Comparison of ENCODE assay signal across 11 mouse cellular contexts in the genomic region with DNA sequence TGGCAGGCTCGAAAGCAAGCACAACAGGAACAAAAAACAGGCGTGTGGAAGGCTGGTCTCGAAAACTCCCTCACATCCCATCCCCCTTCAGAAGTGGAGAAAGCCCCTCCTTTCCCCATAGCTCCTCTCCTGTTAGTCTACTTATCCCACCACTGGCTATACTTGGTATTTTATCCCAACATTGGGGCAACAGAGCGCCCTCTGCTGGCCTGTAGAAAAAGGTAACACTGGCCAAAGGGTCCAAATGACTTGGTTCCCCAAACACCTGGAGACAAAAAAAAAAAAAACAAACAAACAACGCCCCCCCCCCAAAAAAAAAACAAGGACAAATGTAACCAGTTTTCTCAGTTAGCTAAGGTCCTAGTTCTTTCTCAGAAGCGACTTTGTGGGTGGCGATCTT. TPM values are rescaled to one million over a fixed set of nuclear protein-coding genes. Genes with fewer than 3 reads are reported as not detected.
DNase-seq lines count a peak whose midpoint lies in the region; ATAC-seq and TF ChIP-seq lines count a peak whose summit lies in the region.
"Had no signal": no experiment of that assay in that cellular context is flagged by ENCODE, and none has a peak within 500 bp of the region (broad histone marks: within the 10 kb centered on the region; RNA-seq: fewer than 3 reads in every experiment).

No protein-coding gene starts in this region.

- H3K9ac ChIP-seq in hindbrain, embryonic 11.5 days (ENCODE audit: low read depth, low read length) = no peak overlapping the region
- H3K9ac ChIP-seq: neural tube, embryonic 13.5 days had no signal

- peak; percentile 42 for TF ChIP-seq CTCF in left cerebral cortex, adult 2 months (IDR thresholded peaks at IDR 0.05)
- TF ChIP-seq CTCF in bone marrow macrophage, adult 2 months (IDR thresholded peaks at IDR 0.05; ENCODE audit: low read depth, low read length) = peak; percentile 68

- intact Hi-C loops in left cerebral cortex, adult 2 months (cut with DNase I) = loop anchor here (10.0 kb wide), 2 partner anchors 455 to 755 kb away; a partner anchor contains a TSS

- no peak overlapping the region for H3K27ac ChIP-seq in left cerebral cortex, adult 2 months
- no peak overlapping the region for H3K27ac ChIP-seq in bone marrow macrophage, adult 2 months (ENCODE audit: insufficient read depth, low read depth, low read length)
- no peak overlapping the region for H3K27ac ChIP-seq in hindbrain, embryonic 11.5 days (ENCODE audit: low read depth, low read length)
- H3K27ac ChIP-seq: macrophage; neural tube, embryonic 13.5 days had no signal

- 47% methylated on average over 7 of the region's 7 CpGs for WGBS in hindbrain, embryonic 11.5 days

- no peaks in the 10 kb centered on the region for H3K36me3 ChIP-seq in hindbrain, embryonic 11.5 days (ENCODE audit: control insufficient read depth, insufficient read depth, low read length)
- H3K36me3 ChIP-seq: neural tube, embryonic 13.5 days had no signal

- no peaks in the 10 kb centered on the region for H3K27me3 ChIP-seq in hindbrain, embryonic 11.5 days (ENCODE audit: control insufficient read depth, insufficient read depth, low read length)
- H3K27me3 ChIP-seq: neural tube, embryonic 13.5 days had no signal

- peak; percentile 18 for DNase-seq in adrenal gland, postnatal 25 days
- no peak for DNase-seq in adrenal gland, adult 2 months
- DNase-seq in left cerebral cortex, adult 2 months (ENCODE audit: extremely low spot score in 1 of 2, low spot score in 2 of 2) = no peak
- DNase-seq in left cerebral cortex, adult 18-20 months (ENCODE audit: low spot score in 2 of 2) = no peak
- peak; percentile 59 for DNase-seq in 416B (ENCODE audit: low read depth)
- no peak for DNase-seq in cerebellum, adult 18-20 months
- no peak for DNase-seq in hindbrain, embryonic 11.5 days (ENCODE audit: low spot score)
- DNase-seq: kidney, adult 11 months had no signal

- no peak for ATAC-seq in hindbrain, embryonic 11.5 days (ENCODE audit: low FRiP score)

- H3K4me1 ChIP-seq in bone marrow macrophage, adult 2 months (ENCODE audit: control insufficient read depth, insufficient read depth, low read length) = no peaks in the 10 kb centered on the region
- H3K4me1 ChIP-seq in hindbrain, embryonic 11.5 days (replicated peaks; ENCODE audit: control insufficient read depth, insufficient read depth, low read length) = no peaks in the 10 kb centered on the region; the same call in 1 of the 2 replicates
- H3K4me1 ChIP-seq: neural tube, embryonic 13.5 days had no signal

- no peak overlapping the region for H3K4me2 ChIP-seq in hindbrain, embryonic 11.5 days (replicated peaks; ENCODE audit: low read depth, low read length)
- H3K4me2 ChIP-seq: neural tube, embryonic 13.5 days had no signal

- no peak for TF ChIP-seq POLR2A in bone marrow macrophage, adult 2 months (IDR thresholded peaks at IDR 0.05; ENCODE audit: borderline replicate concordance, low read depth, low read length)

- H3K4me3 ChIP-seq in left cerebral cortex, adult 2 months = no peak overlapping the region
- no peak overlapping the region for H3K4me3 ChIP-seq in bone marrow macrophage, adult 2 months (ENCODE audit: insufficient read depth, low read length)
- H3K4me3 ChIP-seq in hindbrain, embryonic 11.5 days (ENCODE audit: low read depth, low read length) = no peak overlapping the region
- H3K4me3 ChIP-seq: neural tube, embryonic 13.5 days had no signal

- no peaks in the 10 kb centered on the region for H3K9me3 ChIP-seq in hindbrain, embryonic 11.5 days (ENCODE audit: control insufficient read depth, low read length)
- H3K9me3 ChIP-seq: neural tube, embryonic 13.5 days had no signal

RNA-seq across cellular contexts. Expression of a gene that starts 13.9 kb away (rescaled TPM):
- 0.38 TPM in 1 of 2 replicates, not detected in the other for total RNA-seq in adrenal gland, postnatal 25 days (2021)
- total RNA-seq in adrenal gland, adult 2 months (2021) = under 1 TPM; 0.09 to 0.41 TPM
- polyA plus RNA-seq in adrenal gland, adult 2 months (2012; rRNA removed) = 0.23 and 0.25 TPM in 2 replicates
- under 1 TPM in 1 of 2 experiments, not detected in 1; 0.11 TPM for total RNA-seq in left cerebral cortex, adult 2 months (2021)
- total RNA-seq in left cerebral cortex, adult 18-20 months (2021) = under 1 TPM; 0.30 to 0.40 TPM
- polyA plus RNA-seq in bone marrow macrophage, adult 2 months (2012; ENCODE audit: insufficient read depth, insufficient read length, missing spikeins) = not detected in 2 replicates
- 3.1 and 3.3 TPM in 2 replicates for polyA plus RNA-seq in hindbrain, embryonic 11.5 days (2014; fragmentation: Nextera tagmentation; extraction: Ambion mirVana)
- polyA plus RNA-seq: macrophage had no signal

RNA-seq across cellular contexts. Expression of a gene that starts 24.5 kb away (rescaled TPM):
- 13.6 and 15.2 TPM in 2 replicates for total RNA-seq in adrenal gland, postnatal 25 days (2021)
- total RNA-seq in adrenal gland, adult 2 months (2021) = 10 to 100 TPM in 1 of 2 experiments, 1 to 10 TPM in 1; 8.9 to 16.2 TPM
- polyA plus RNA-seq in adrenal gland, adult 2 months (2012; rRNA removed) = 3.7 and 4.7 TPM in 2 replicates
- total RNA-seq in left cerebral cortex, adult 2 months (2021) = 1 to 10 TPM; 4.1 to 5.7 TPM
- 1 to 10 TPM; 4.8 to 5.6 TPM for total RNA-seq in left cerebral cortex, adult 18-20 months (2021)
- 42.6 and 44.7 TPM in 2 replicates for polyA plus RNA-seq in bone marrow macrophage, adult 2 months (2012; ENCODE audit: insufficient read depth, insufficient read length, missing spikeins)
- polyA plus RNA-seq in hindbrain, embryonic 11.5 days (2014; fragmentation: Nextera tagmentation; extraction: Ambion mirVana) = 9.1 and 10.5 TPM in 2 replicates

Comparison
In these comparisons a context has a peak if more than half of its experiments do, and no peak if none do; other contexts are left out.
1. DNase-seq: peak in adrenal gland, postnatal 25 days (single experiment) and 416B (single experiment); none in adrenal gland, adult 2 months (single experiment), left cerebral cortex, adult 2 months (0 of 2), left cerebral cortex, adult 18-20 months (0 of 2), cerebellum, adult 18-20 months (0 of 2) and hindbrain, embryonic 11.5 days (single experiment).